ENCODE assay signal across 9 mouse cellular contexts in genomic region chr7:114745481-114746271, GRCm38 (mm10). TPM values are rescaled to one million over a fixed set of nuclear protein-coding genes. Genes with fewer than 3 reads are reported as not detected.
DNase-seq lines count a peak whose midpoint lies in the region; ATAC-seq lines count a peak whose summit lies in the region.
"Had no signal": no experiment of that assay in that cellular context is flagged by ENCODE, and none has a peak within 500 bp of the region (broad histone marks: within the 10 kb centered on the region; RNA-seq: fewer than 3 reads in every experiment).

No protein-coding gene starts in this region.

- H3K27ac ChIP-seq in limb, embryonic 11.5 days (replicated peaks; ENCODE audit: low read depth, low read length): no peak overlapping the region
- H3K27ac ChIP-seq in neural tube, embryonic 11.5 days (ENCODE audit: low read depth, low read length): no peak overlapping the region

- H3K9me3 ChIP-seq in limb, embryonic 11.5 days (ENCODE audit: control insufficient read depth, low read length): no peaks in the 10 kb centered on the region
- H3K9me3 ChIP-seq in neural tube, embryonic 11.5 days (ENCODE audit: control insufficient read depth, low read length): no peaks in the 10 kb centered on the region

- intact Hi-C loops in heart, postnatal 36 days (cut with DNase I): no loop called here

- 5% methylated on average over 34 of the region's 34 CpGs for WGBS in limb, embryonic 11.5 days
- 5% methylated on average over 34 of the region's 34 CpGs for WGBS in neural tube, embryonic 11.5 days

- H3K4me2 ChIP-seq in limb, embryonic 11.5 days (ENCODE audit: low read depth, severe bottlenecking): peak overlapping the region; percentile 87
- H3K4me2 ChIP-seq in neural tube, embryonic 11.5 days (ENCODE audit: low read depth): peak overlapping the region; percentile 53

- ATAC-seq in limb, embryonic 11.5 days (ENCODE audit: insufficient number of reproducible peaks, low FRiP score, low TSS enrichment, low read depth): peak; percentile 46; the same call in 1 of the 2 replicates
- no peak; the same call in none of the 2 replicates for ATAC-seq in neural tube, embryonic 11.5 days (ENCODE audit: insufficient read depth, low FRiP score, low TSS enrichment)

- peaks cover 3% of the 10 kb centered on the region; the same call in 1 of the 2 replicates for H3K4me1 ChIP-seq in limb, embryonic 11.5 days (ENCODE audit: control insufficient read depth, insufficient read depth, low read length)
- no peaks in the 10 kb centered on the region for H3K4me1 ChIP-seq in neural tube, embryonic 11.5 days (ENCODE audit: control insufficient read depth, insufficient read depth, low read length)

- peak overlapping the region; percentile 43; the same call in 1 of the 2 replicates for H3K9ac ChIP-seq in limb, embryonic 11.5 days (ENCODE audit: low read length)
- peak overlapping the region; percentile 42 for H3K9ac ChIP-seq in neural tube, embryonic 11.5 days (ENCODE audit: low read length)

- H3K4me3 ChIP-seq in limb, embryonic 11.5 days (ENCODE audit: low read depth, low read length): peak overlapping the region; percentile 28
- peak overlapping the region; percentile 31 for H3K4me3 ChIP-seq in neural tube, embryonic 11.5 days (ENCODE audit: low read depth, low read length)

- H3K27me3 ChIP-seq in limb, embryonic 11.5 days (ENCODE audit: control insufficient read depth, insufficient read depth, low read length): no peaks in the 10 kb centered on the region
- H3K27me3 ChIP-seq in neural tube, embryonic 11.5 days (ENCODE audit: control insufficient read depth, insufficient read depth, low read length): no peaks in the 10 kb centered on the region

- no peaks in the 10 kb centered on the region for H3K36me3 ChIP-seq in limb, embryonic 11.5 days (ENCODE audit: control insufficient read depth, insufficient read depth, low read length)
- no peaks in the 10 kb centered on the region for H3K36me3 ChIP-seq in neural tube, embryonic 11.5 days (ENCODE audit: control insufficient read depth, insufficient read depth, low read length)

- peak; percentile 39 for DNase-seq in layer of hippocampus, adult 9-11 months
- no peak for DNase-seq in layer of hippocampus, postnatal 14 days (ENCODE audit: low spot score in 2 of 2)
- DNase-seq in embryo, embryonic 9.5 days (ENCODE audit: extremely low spot score): peak; percentile 39
- DNase-seq in heart, postnatal 36 days: peak; percentile 12 to 14
- DNase-seq in limb, embryonic 11.5 days (ENCODE audit: low spot score): peak; percentile 60
- peak; percentile 39 for DNase-seq in neural tube, embryonic 11.5 days (ENCODE audit: low spot score)
- no peak for DNase-seq in frontal cortex, postnatal 36 days (ENCODE audit: low spot score in 2 of 2)
- no peak for DNase-seq in urinary bladder, postnatal 14 days (ENCODE audit: low spot score)

RNA-seq across cellular contexts. Expression of gene Insc, which starts 2.2 kb away (rescaled TPM):
- total RNA-seq in layer of hippocampus, postnatal 14 days (2021): 1 to 10 TPM; 2.3 to 6.2 TPM
- under 1 TPM; 0.53 to 0.54 TPM for total RNA-seq in heart, postnatal 36 days (2021)
- polyA plus RNA-seq in limb, embryonic 11.5 days (2014; fragmentation: Nextera tagmentation; extraction: Ambion mirVana): 0.81 and 1.2 TPM in 2 replicates
- polyA plus RNA-seq in neural tube, embryonic 11.5 days (2014; fragmentation: Nextera tagmentation; extraction: Ambion mirVana): 14.2 and 16.6 TPM in 2 replicates
- total RNA-seq: hematopoietic stem cell, adult 5-6 weeks had no signal

RNA-seq across cellular contexts. Expression of gene Calcb, which starts 27.2 kb away (rescaled TPM):
- under 1 TPM in 1 of 2 experiments, not detected in 1; 0.46 TPM for total RNA-seq in layer of hippocampus, postnatal 14 days (2021)
- total RNA-seq in heart, postnatal 36 days (2021): 1 to 10 TPM in 1 of 2 experiments, under 1 TPM in 1; 0.38 to 1.1 TPM
- not detected in 2 replicates for polyA plus RNA-seq in limb, embryonic 11.5 days (2014; fragmentation: Nextera tagmentation; extraction: Ambion mirVana)
- 0.69 and 2.2 TPM in 2 replicates for polyA plus RNA-seq in neural tube, embryonic 11.5 days (2014; fragmentation: Nextera tagmentation; extraction: Ambion mirVana)
- total RNA-seq: hematopoietic stem cell, adult 5-6 weeks had no signal

Comparison
In these comparisons a context has a peak if more than half of its experiments do, and no peak if none do; other contexts are left out.
1. DNase-seq: peak in layer of hippocampus, adult 9-11 months (single experiment), embryo, embryonic 9.5 days (single experiment), heart, postnatal 36 days (2 of 2), limb, embryonic 11.5 days (single experiment) and neural tube, embryonic 11.5 days (single experiment); none in layer of hippocampus, postnatal 14 days (0 of 2), frontal cortex, postnatal 36 days (0 of 2) and urinary bladder, postnatal 14 days (single experiment).